Mouse (Mus musculus) liver, embryonic 14.5 days (tissue): ENCODE data around the gene Pdzrn4.

Source experiments
- CTCF ChIP-seq: IDR thresholded peaks from 2 replicates; pipeline ENCODE4 v1.5.1; 2016; ENCODE audit warnings: antibody characterized with exemption, low read depth, control low read depth
- EP300 ChIP-seq: IDR thresholded peaks from 2 replicates; pipeline ENCODE4 v1.6.1; 2016; ENCODE audit warnings: antibody characterized with exemption, low read depth

GRCm38 (mm10) chr15:92788036-92788435 lies 391.4 kb downstream of the Pdzrn4 start:
- TF ChIP-seq CTCF (no peak), EP300 (no peak)
